Mouse (Mus musculus): Measurements from ENCODE around the gene Kcng1.

- TF ChIP-seq CTCF (IDR thresholded peaks at IDR 0.05; ENCODE audit: low read depth, low read length): no peak
- no peak for TF ChIP-seq GATA1 (IDR thresholded peaks at IDR 0.05; ENCODE audit: borderline replicate concordance, low read length)
These were observed 18.1 kb upstream of the Kcng1 start for GRCm38 (mm10) chr2:168299650-168300049.

All from G1E (cell line).